Mouse (Mus musculus): ENCODE measurements around the gene Phactr1.
A peak's percentile ranks its signal among the peaks of the same experiment; 100 is the strongest.

Gene Phactr1

DNA sequence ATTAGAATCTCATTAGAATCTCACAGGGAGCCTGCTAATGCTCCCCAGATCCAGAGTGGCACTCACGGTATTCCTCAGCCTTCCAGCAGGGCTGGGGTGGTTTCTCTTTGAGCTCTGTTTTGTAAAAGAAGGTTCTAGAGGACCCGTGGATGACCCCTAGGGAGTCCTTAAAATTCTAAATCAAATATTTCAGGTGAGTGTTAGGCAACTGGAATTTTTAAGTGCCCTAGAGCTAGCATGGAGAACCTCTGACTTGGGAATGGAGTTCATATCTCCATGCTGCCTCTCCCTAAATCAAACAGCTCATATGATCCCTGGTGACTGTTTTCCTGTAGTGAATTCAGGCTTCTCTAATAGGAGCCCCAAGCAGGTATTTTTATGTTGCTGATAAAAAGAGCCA lies 197.9 kb downstream of the Phactr1 start:
- DNase-seq = no peak

GRCm38 (mm10) chr13:42884033-42884724 lies 203.8 kb downstream of the Phactr1 start:
- DNase-seq = no peak

- no peak for DNase-seq
Measured at GRCm38 (mm10) chr13:42884725-42885115, 204.3 kb downstream of the Phactr1 start.

- DNase-seq = no peak
Measured at GRCm38 (mm10) chr13:42887701-42888100, 207.3 kb downstream of the Phactr1 start.

GRCm38 (mm10) chr13:42889516-42890474 lies 209.4 kb downstream of the Phactr1 start:
- DNase-seq = no peak

DNA sequence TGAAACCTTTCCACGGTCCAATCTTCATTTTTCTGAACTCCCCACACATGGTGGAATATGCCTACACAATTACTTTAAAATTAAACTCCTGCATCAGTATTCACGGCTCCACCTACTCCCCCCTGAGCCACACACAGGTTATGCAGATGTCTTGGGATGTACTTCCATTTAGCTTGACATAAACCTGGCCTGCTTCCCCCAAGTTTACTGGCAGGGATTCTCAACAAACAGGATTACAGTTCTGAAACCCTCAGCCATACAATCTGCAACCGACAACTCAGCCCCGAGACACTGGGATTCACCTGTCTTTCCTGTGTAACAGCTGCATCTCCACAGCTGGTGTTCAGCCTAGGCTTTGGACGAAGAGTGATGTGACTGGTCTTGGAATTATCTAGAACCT lies 210.2 kb downstream of the Phactr1 start:
- no peak for DNase-seq

GRCm38 (mm10) chr13:42894016-42894415 lies 213.6 kb downstream of the Phactr1 start:
- no peak for DNase-seq

GRCm38 (mm10) chr13:42894598-42894997 lies 214.2 kb downstream of the Phactr1 start:
- DNase-seq = no peak

DNA sequence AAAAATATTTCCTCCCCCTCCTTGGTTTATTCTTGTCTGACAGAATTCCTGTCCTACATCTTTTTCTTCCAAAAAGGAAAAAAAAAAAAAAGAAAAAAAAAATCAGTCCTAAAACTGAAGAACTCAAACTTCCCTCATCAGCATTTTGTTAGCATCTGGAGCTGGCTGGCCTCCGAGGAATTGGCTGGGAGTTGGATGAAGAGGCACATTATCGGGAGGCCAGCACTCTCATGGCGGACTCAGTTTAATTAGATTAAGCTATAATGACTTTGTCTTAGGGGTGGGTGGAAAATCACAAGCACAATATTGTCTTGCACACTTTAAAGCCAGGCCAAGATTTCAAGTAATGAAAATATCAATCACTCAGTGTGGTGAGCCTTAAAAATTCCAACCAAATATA lies 215.6 kb downstream of the Phactr1 start:
- DNase-seq = no peak

DNA sequence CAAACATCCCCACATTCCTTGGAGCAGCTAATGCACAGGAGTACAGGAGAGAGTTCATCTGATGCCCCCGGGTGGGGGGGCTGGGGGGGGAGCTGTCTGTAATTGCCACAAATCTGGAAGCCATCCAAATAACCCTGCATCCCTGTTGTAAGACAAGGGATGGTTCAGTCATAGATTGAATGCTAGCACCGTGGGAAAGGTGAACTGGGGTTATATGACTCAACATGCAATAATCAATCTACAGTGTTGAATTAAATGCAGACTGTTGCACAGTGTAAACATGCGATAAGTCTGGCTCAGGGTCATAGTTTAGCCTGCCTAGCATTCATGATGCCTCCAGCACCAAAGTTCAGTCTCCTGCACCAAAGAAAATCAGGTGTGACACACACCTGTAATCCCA lies 219.2 kb downstream of the Phactr1 start:
- no peak for DNase-seq

DNA sequence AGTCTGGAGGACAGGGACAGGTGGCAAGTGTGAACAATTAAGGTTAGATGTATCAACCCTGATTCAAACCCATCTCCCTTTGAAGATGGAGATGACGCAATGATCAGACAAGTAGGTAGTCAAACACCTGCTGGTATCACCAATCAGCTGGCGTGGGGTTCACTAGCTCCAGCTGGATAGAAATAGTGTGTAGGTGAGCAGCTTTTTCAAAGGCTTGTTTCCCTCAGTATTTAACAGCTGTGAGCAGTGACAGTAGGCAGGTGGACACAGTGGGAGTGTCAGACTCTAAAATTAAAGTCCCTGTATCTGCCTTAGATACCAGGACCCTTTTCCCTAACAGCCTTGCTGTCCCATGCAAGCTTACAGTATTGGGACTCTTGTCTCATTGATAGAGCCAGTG lies 221.4 kb downstream of the Phactr1 start:
- DNase-seq = no peak

DNA sequence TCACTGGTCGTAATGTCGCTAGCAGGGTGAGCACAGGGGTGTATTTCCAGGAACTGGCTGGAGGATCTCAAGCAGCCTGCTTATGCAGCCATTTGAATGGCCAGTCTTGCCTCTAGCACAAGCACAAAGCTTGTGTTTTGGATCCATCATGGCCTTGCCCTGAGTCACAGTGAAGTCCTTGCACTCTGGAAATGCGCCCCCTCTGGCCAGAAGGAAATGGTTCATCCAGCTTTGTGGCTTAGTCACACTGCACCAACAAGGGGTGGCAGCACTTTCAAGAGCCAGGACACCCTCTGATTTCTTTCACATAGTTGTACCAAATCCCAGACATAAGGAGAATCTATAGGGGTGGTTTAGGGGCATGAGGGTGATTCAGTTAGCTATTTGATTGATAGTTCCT lies 222.4 kb downstream of the Phactr1 start:
- DNase-seq = peak; percentile 16

DNA sequence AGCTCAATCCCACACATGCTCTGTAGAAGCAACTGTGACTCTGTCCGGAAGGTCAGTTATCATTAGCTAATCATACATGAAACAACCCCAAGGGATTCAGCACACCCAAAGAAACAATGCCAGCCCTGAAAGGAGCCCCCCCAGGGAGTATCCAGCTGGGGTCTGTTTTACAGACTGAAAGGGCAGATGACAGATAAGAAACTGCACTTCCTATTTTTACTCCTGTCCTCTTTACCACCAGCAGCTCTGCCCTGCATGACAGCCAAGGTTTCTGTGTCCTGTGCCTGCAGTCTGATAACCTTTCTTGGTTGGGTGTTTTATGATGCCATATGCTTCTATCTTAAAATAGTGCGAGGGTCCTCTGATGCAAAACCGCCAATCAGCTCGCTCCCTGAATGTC lies 225.4 kb downstream of the Phactr1 start:
- no peak for DNase-seq

- no peak for DNase-seq
Measured at GRCm38 (mm10) chr13:42906990-42907389, 226.6 kb downstream of the Phactr1 start.

- no peak for DNase-seq
Measured at GRCm38 (mm10) chr13:42915081-42915480, 234.7 kb downstream of the Phactr1 start.

GRCm38 (mm10) chr13:42915851-42916193 lies 235.4 kb downstream of the Phactr1 start:
- DNase-seq = no peak

- DNase-seq = peak; percentile 9
Measured at GRCm38 (mm10) chr13:42916194-42917033, 236.0 kb downstream of the Phactr1 start.

DNA sequence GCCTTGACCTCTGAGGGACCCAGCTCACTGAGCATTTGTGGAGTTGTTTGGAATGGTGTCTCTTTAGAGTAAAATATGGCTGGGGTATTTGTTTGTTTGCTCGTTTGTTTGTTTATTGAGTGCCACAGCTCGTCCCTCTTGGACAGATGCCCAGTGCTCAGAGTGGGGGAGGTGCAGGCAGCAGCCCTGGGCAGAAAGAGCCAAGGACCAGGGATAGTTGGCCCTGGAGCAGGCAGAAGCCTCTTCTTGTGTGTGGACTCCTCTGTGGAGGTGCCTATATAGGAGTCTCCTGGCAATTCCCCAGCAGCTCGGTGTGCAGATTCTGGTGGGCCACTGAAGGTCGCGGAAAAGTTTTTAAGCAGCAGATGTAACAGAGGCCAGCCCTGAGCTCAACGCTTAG lies 236.8 kb downstream of the Phactr1 start:
- DNase-seq = no peak

DNA sequence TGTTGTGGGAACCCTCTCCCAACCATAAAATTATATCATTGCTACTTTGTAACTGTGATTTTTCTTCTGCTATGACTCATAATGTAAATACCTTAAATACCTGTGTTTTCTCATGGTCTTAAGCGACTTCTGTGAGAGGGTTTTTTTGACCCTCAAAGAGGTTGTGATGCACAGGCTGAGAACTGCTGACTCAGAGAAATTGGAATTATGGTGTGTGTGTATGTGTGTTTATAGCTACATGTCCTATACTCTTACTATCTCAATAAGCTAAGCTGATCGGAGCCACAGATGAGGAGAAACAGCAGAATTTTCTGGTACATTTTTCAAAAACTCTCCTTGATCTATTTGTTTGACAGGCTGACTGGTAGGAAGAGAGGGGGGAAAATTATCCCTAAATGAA lies 239.6 kb downstream of the Phactr1 start:
- DNase-seq = no peak

- no peak for DNase-seq
Measured at GRCm38 (mm10) chr13:42921769-42922450, 241.5 kb downstream of the Phactr1 start.

- no peak for DNase-seq
Measured at GRCm38 (mm10) chr13:42927778-42928177, 247.4 kb downstream of the Phactr1 start.

DNA sequence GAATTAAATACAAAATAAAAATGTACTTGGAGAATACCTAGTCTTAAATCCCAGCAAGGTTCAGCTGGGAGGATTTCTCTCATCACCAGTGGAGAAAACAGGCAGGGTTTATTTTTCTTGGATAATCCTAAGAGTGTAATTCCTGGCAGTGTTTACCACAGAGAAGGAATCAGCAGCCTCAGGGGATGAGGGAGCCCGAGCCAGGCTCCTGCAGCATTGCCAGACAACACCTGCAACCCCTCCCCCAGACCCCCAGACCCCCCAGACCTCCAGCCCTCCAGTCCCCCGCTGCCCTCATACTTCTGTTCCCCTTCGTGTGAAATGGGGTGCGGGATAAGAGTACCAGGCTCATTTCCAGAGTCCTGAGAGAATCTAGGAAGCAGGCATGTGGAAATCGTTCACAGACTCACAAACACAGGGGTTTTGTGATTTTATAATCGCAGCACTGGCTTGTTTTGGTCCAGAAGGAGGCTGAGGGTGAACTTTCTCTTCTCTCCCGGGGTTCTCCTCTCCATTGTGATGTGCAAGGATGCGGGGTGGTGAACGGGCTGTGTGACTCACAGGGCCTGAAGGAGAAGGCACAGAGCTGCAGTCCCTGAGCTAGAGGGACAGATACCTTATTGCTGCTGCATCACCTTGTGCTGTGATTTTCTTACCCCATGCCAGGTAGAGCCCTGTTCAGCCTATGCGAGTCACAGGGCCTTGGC lies 249.3 kb downstream of the Phactr1 start:
- DNase-seq = no peak

All from thymus, postnatal 4 days (tissue).